Mouse (Mus musculus): ENCODE results near the gene Lrrc20.

GRCm38 (mm10) chr10:61535441-61535840, 59.8 kb downstream of the Lrrc20 start:
- TF ChIP-seq CTCF (IDR thresholded peaks at IDR 0.05; ENCODE audit: low read depth, low read length) (no peak), POLR2A (IDR thresholded peaks at IDR 0.05; ENCODE audit: borderline replicate concordance, low read depth, low read length) (no peak)
